Comparison of ENCODE assay signal across 9 mouse cellular contexts in the genomic region with DNA sequence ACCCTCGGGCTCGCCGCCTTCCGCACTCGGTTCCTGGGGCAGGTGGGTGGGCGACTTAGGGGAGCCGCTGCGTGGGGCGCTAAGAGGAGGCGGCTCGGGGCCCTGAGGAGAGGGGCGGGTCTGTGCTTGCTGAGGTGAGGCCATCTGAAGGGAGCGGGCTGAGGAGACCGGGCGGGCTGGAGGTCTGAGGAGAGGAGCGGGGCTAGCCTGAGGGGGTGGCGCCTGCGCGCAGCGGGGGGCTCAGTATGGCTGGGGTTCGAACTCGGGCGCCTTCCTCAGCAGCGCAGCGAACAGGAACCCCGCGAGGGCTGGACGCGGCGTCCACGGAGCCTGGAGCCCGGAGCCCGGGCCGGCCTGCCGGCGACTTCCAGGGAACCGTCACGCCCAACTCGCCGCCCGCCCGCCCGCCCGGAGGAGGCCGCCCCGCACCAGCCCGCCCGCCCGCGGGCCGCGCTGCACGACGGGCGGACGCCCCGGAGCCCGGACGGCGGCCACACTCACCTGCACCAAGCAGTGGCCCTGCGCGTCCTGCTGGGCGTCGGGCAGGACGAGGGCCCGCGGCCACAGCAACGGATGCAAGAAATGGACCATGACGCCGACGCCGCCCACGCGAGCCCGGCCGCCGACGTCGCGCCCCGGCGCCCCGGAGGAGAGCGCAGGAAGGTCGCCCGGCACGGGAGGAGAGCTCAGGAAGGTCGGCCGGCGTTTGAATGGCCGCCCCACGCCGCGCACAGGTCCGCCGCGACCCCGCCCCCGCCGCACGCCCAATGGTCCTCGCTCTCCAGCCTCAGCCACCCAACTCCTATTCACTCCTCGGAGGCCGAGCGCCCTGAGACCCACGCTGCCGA. TPM values are rescaled to one million over a fixed set of nuclear protein-coding genes. Genes with fewer than 3 reads are reported as not detected.
DNase-seq lines count a peak whose midpoint lies in the region; ATAC-seq and TF ChIP-seq lines count a peak whose summit lies in the region.
"Had no signal": no experiment of that assay in that cellular context is flagged by ENCODE, and none has a peak within 500 bp of the region (broad histone marks: within the 10 kb centered on the region; RNA-seq: fewer than 3 reads in every experiment).

A gene (minus strand): TSS at position 717 of the 848 bp plus-strand sequence.

- H3K27me3 ChIP-seq in lung, embryonic 14.5 days (ENCODE audit: insufficient read depth, low read length), result peaks cover 36% of the 10 kb centered on the region
- peaks cover 29% of the 10 kb centered on the region for H3K27me3 ChIP-seq in limb, embryonic 11.5 days (ENCODE audit: control insufficient read depth, insufficient read depth, low read length)
- H3K27me3 ChIP-seq in neural tube, embryonic 11.5 days (ENCODE audit: control insufficient read depth, insufficient read depth, low read length), result peaks cover 34% of the 10 kb centered on the region

- H3K4me3 ChIP-seq in lung, embryonic 14.5 days (ENCODE audit: low read depth, low read length), result peak within 1 kb of the TSS; percentile 46
- peak within 1 kb of the TSS; percentile 41 for H3K4me3 ChIP-seq in limb, embryonic 11.5 days (ENCODE audit: low read depth, low read length)
- peak within 1 kb of the TSS; percentile 38 for H3K4me3 ChIP-seq in neural tube, embryonic 11.5 days (ENCODE audit: low read depth, low read length)
- H3K4me3 ChIP-seq: myocyte had no signal

- WGBS in lung, embryonic 14.5 days, result under 1% methylated on average over 104 of the region's 107 CpGs
- WGBS in limb, embryonic 11.5 days, result under 1% methylated on average over 95 of the region's 107 CpGs
- 1% methylated on average over 77 of the region's 107 CpGs for WGBS in neural tube, embryonic 11.5 days

- no peak for TF ChIP-seq CTCF in lung, embryonic 14.5 days (IDR thresholded peaks at IDR 0.05; ENCODE audit: low read depth)
- no peak for TF ChIP-seq CTCF in brain, embryonic 14.5 days (IDR thresholded peaks at IDR 0.05; ENCODE audit: borderline replicate concordance, extremely low read depth, insufficient read depth, insufficient read length)

- DNase-seq in lung, embryonic 14.5 days, result peak; percentile 22
- DNase-seq in lung, adult 18-20 months, result no peak
- DNase-seq in brain, embryonic 14.5 days (ENCODE audit: low read depth), result peak; percentile 3
- DNase-seq in heart, postnatal 4 days, result peak; percentile 15
- DNase-seq in limb, embryonic 11.5 days (ENCODE audit: low spot score), result peak; percentile 51
- peak; percentile 24 for DNase-seq in neural tube, embryonic 11.5 days (ENCODE audit: low spot score)
- DNase-seq in left cerebral cortex, postnatal 14 days (ENCODE audit: low spot score in 2 of 2), result no peak
- no peak for DNase-seq in right cerebral cortex, adult 2 months (ENCODE audit: low spot score in 2 of 2)

- 0 out of 2 replicates have a peak within 1 kb of the TSS, but pooled peaks have one; percentile 16 for H3K9ac ChIP-seq in lung, embryonic 14.5 days
- peak within 1 kb of the TSS; percentile 17; the same call in 1 of the 2 replicates for H3K9ac ChIP-seq in limb, embryonic 11.5 days (ENCODE audit: low read length)
- no peak within 1 kb of the TSS for H3K9ac ChIP-seq in neural tube, embryonic 11.5 days (ENCODE audit: low read length)

- no peaks in the 10 kb centered on the region for H3K4me1 ChIP-seq in lung, embryonic 14.5 days (ENCODE audit: insufficient read depth)
- no peaks in the 10 kb centered on the region for H3K4me1 ChIP-seq in limb, embryonic 11.5 days (ENCODE audit: control insufficient read depth, insufficient read depth, low read length)
- no peaks in the 10 kb centered on the region for H3K4me1 ChIP-seq in neural tube, embryonic 11.5 days (ENCODE audit: control insufficient read depth, insufficient read depth, low read length)

- no peak within 1 kb of the TSS for H3K27ac ChIP-seq in lung, embryonic 14.5 days (ENCODE audit: low read depth)
- H3K27ac ChIP-seq in limb, embryonic 11.5 days (replicated peaks; ENCODE audit: low read depth, low read length), result no peak within 1 kb of the TSS
- H3K27ac ChIP-seq in neural tube, embryonic 11.5 days (ENCODE audit: low read depth, low read length), result no peak within 1 kb of the TSS

- TF ChIP-seq POLR2A in brain, embryonic 14.5 days (IDR thresholded peaks at IDR 0.05; ENCODE audit: borderline replicate concordance, extremely low read depth, insufficient read depth, insufficient read length, poor library complexity, severe bottlenecking), result no peak

- no peaks in the 10 kb centered on the region for H3K36me3 ChIP-seq in lung, embryonic 14.5 days (ENCODE audit: insufficient read depth)
- H3K36me3 ChIP-seq in limb, embryonic 11.5 days (ENCODE audit: control insufficient read depth, insufficient read depth, low read length), result no peaks in the 10 kb centered on the region
- no peaks in the 10 kb centered on the region for H3K36me3 ChIP-seq in neural tube, embryonic 11.5 days (ENCODE audit: control insufficient read depth, insufficient read depth, low read length)

- no peaks in the 10 kb centered on the region for H3K9me3 ChIP-seq in lung, embryonic 14.5 days (ENCODE audit: low read depth, low read length)
- no peaks in the 10 kb centered on the region for H3K9me3 ChIP-seq in limb, embryonic 11.5 days (ENCODE audit: control insufficient read depth, low read length)
- no peaks in the 10 kb centered on the region for H3K9me3 ChIP-seq in neural tube, embryonic 11.5 days (ENCODE audit: control insufficient read depth, low read length)

- ATAC-seq in lung, embryonic 14.5 days (ENCODE audit: insufficient read depth), result peak; percentile 71
- ATAC-seq in limb, embryonic 11.5 days (ENCODE audit: insufficient number of reproducible peaks, low FRiP score, low TSS enrichment, low read depth), result peak; percentile 47
- ATAC-seq in neural tube, embryonic 11.5 days (ENCODE audit: insufficient read depth, low FRiP score, low TSS enrichment), result no peak

- peak within 1 kb of the TSS; percentile 75 for H3K4me2 ChIP-seq in lung, embryonic 14.5 days
- peak within 1 kb of the TSS; percentile 57 for H3K4me2 ChIP-seq in limb, embryonic 11.5 days (ENCODE audit: low read depth, severe bottlenecking)
- H3K4me2 ChIP-seq in neural tube, embryonic 11.5 days (ENCODE audit: low read depth), result peak within 1 kb of the TSS; percentile 38

- intact Hi-C loops in left cerebral cortex, postnatal 14 days (cut with DNase I), result loop anchor here (10.0 kb wide), 1 partner anchor 293 kb away; a partner anchor contains a TSS

RNA-seq across cellular contexts. Expression of the gene that starts here (rescaled TPM):
- polyA plus RNA-seq in lung, embryonic 14.5 days (2014; fragmentation: Nextera tagmentation; extraction: Ambion mirVana), result 0.11 and 0.20 TPM in 2 replicates
- 0.03 and 0.13 TPM in 2 replicates for polyA plus RNA-seq in brain, embryonic 14.5 days (2012; rRNA removed)
- total RNA-seq in heart, postnatal 4 days (2021), result not detected
- 0.08 and 0.18 TPM in 2 replicates for polyA plus RNA-seq in limb, embryonic 11.5 days (2014; fragmentation: Nextera tagmentation; extraction: Ambion mirVana)
- polyA plus RNA-seq in neural tube, embryonic 11.5 days (2014; fragmentation: Nextera tagmentation; extraction: Ambion mirVana), result not detected in 2 replicates
- total RNA-seq in left cerebral cortex, postnatal 14 days (2021), result not detected
- polyA plus RNA-seq: myocyte had no signal

Comparison
In these comparisons a context has a peak if more than half of its experiments do, and no peak if none do; other contexts are left out.
1. Peak in DNase-seq, ATAC-seq, H3K4me3 ChIP-seq, H3K9ac ChIP-seq and H3K4me2 ChIP-seq in lung, embryonic 14.5 days; RNA of the gene not detected or under 1 TPM.
2. Peak in DNase-seq in brain, embryonic 14.5 days; RNA of the gene not detected or under 1 TPM.
3. Peak in DNase-seq in heart, postnatal 4 days; RNA of the gene not detected or under 1 TPM.
4. Peak in DNase-seq, ATAC-seq, H3K4me3 ChIP-seq, H3K9ac ChIP-seq and H3K4me2 ChIP-seq in limb, embryonic 11.5 days; RNA of the gene not detected or under 1 TPM.
5. Peak in DNase-seq, H3K4me3 ChIP-seq and H3K4me2 ChIP-seq in neural tube, embryonic 11.5 days; RNA of the gene not detected or under 1 TPM.